Mouse (Mus musculus): ENCODE results near the gene Nme7. TPM values are rescaled to one million over a fixed set of nuclear protein-coding genes. Genes with fewer than 3 reads are reported as not detected.

Gene Nme7
- polyA plus RNA-seq, 1 experiment = 0.27 TPM

DNA sequence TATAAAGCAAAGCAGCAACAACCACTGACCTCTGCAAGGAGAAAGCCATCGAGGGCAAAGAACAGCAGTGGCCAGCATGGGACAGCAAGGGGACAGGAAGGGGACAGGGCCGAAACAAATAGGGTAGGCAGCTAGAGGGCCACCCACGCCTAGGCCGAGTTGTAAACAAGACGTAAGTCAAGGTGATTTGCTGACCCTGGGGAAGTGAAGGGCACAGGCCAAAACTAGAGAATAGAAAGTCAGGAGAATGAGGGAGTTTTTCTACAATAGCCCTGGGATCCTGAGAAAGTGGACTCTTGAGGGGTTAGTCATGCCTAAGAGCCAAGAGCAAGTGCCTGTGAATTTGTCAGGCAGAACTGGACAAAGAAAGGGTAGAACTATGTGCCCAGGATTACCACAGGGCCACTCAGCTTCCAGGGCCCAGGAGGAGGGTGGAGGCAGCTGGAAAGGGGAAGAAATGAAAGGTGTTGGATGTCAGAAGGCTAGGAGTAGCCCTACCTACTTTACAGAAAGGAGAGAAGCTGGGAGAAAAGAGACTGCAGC lies 141.8 kb downstream of the Nme7 start:
- H3K36me3 ChIP-seq (ENCODE audit: control insufficient read depth) = no peaks in the 10 kb centered on the region; the same call in 1 of the 2 replicates
- TF ChIP-seq TAL1 (IDR thresholded peaks at IDR 0.05; ENCODE audit: low read length) = no peak
- no peak for TF ChIP-seq GATA1 (IDR thresholded peaks at IDR 0.05; ENCODE audit: low read length)
- H3K4me3 ChIP-seq (replicated peaks) = no peak overlapping the region
- H3K27me3 ChIP-seq (ENCODE audit: control insufficient read depth) = no peaks in the 10 kb centered on the region
- H3K4me1 ChIP-seq (ENCODE audit: control insufficient read depth) = peaks cover 5% of the 10 kb centered on the region; the same call in 1 of the 2 replicates
- no peaks in the 10 kb centered on the region for H3K9me3 ChIP-seq (ENCODE audit: control insufficient read depth, low read length)

DNA sequence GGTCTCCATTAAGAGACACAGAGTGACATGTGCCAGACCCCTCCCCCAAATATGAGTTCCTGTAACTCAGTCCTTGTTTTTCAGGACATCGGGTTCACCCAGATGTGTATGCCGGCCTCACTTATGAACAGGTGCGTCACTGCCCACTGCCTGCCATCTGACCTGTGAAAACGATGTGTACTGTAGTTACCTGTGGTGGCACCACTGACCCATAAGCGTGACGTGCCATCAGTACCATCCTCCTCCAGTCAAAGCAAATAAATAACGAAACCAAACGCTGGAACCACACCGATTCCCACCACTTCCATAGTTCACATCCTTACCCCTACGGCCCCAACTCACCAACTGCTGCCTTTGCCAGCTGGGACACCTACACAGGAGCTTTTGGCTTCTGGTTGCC lies 142.6 kb downstream of the Nme7 start:
- no peak for TF ChIP-seq GATA1 (IDR thresholded peaks at IDR 0.05; ENCODE audit: low read length)
- TF ChIP-seq TAL1 (IDR thresholded peaks at IDR 0.05; ENCODE audit: low read length) = no peak

DNA sequence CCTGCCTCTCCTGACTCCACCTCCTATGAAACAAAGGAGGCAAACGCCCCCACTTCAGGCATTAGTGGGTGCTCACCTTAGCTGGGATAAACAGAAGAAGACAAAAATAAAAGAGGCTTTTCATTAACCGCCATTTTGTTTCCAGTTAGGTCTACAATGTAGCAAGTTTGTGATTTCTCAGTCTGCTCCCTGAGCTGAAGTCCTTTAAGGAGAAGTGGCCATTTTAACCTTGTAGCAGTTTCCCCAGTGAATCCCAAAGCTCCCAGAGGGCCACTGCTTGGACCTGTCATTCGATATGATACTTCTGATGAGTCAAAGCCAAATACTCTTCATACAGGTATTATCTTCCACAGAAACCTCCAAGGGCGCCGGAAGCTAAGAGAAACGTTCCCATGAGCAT lies 143.6 kb downstream of the Nme7 start:
- no peak for TF ChIP-seq GATA1 (IDR thresholded peaks at IDR 0.05; ENCODE audit: low read length)
- no peak for TF ChIP-seq TAL1 (IDR thresholded peaks at IDR 0.05; ENCODE audit: low read length)
- H3K36me3 ChIP-seq (ENCODE audit: control insufficient read depth) = no peaks in the 10 kb centered on the region; the same call in 1 of the 2 replicates
- no peaks in the 10 kb centered on the region for H3K9me3 ChIP-seq (ENCODE audit: control insufficient read depth, low read length)
- H3K4me3 ChIP-seq (replicated peaks) = no peak overlapping the region
- no peaks in the 10 kb centered on the region for H3K27me3 ChIP-seq (ENCODE audit: control insufficient read depth)
- H3K4me1 ChIP-seq (ENCODE audit: control insufficient read depth) = no peaks in the 10 kb centered on the region

More for the DNA sequence above, 142.6 kb downstream of the Nme7 start:
- no peaks in the 10 kb centered on the region for H3K27me3 ChIP-seq (ENCODE audit: control insufficient read depth)
- H3K36me3 ChIP-seq (ENCODE audit: control insufficient read depth) = no peaks in the 10 kb centered on the region; the same call in 1 of the 2 replicates
- no peak overlapping the region for H3K4me3 ChIP-seq (replicated peaks)
- peaks cover 2% of the 10 kb centered on the region; the same call in 1 of the 2 replicates for H3K4me1 ChIP-seq (ENCODE audit: control insufficient read depth)
- H3K9me3 ChIP-seq (ENCODE audit: control insufficient read depth, low read length) = no peaks in the 10 kb centered on the region

DNA sequence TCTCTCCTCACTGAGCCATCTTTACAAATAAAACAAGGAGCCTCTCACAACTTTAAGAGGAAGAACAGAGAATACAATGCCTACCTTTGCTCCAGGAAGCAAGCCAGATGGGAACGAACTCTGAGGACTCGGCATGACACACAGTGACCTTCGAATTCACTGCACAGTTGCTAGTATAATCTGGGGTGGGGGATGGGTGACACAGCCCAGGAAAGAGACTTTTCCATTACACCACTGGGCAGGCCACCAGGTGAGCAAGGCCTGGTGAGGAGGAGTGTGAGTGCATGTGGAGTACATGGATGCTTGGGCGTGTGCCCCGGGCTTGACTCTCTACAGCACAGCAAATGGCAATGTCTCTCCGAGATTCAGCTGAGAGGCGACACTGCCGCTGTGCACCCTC lies 145.7 kb downstream of the Nme7 start:
- no peaks in the 10 kb centered on the region for H3K9me3 ChIP-seq (ENCODE audit: control insufficient read depth, low read length)
- H3K4me3 ChIP-seq (replicated peaks) = no peak overlapping the region
- peaks cover 3% of the 10 kb centered on the region for H3K27me3 ChIP-seq (ENCODE audit: control insufficient read depth)
- H3K36me3 ChIP-seq (ENCODE audit: control insufficient read depth) = no peaks in the 10 kb centered on the region; the same call in 1 of the 2 replicates
- H3K4me1 ChIP-seq (ENCODE audit: control insufficient read depth) = no peaks in the 10 kb centered on the region
- TF ChIP-seq TAL1 (IDR thresholded peaks at IDR 0.05; ENCODE audit: low read length) (no peak), GATA1 (IDR thresholded peaks at IDR 0.05; ENCODE audit: low read length) (no peak)

DNA sequence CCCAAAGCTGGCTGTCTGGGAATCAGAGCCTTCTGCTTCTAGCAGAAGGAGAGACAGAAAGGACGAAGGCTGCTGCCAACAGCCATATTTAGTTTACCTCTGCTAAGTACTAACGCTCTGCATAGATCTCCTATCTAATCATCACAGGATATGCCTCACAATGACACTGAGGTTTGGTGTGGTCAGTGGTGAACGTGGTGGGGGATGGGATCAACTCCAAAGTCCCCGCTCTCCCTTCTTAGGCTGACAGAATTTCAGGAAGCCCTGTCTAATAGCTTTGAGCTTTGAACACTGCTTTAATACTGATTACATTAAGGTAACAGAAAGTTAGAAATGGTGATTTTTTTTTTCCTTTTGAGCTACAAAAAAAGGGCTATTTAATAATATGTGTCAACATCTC lies 146.3 kb downstream of the Nme7 start:
- no peaks in the 10 kb centered on the region for H3K9me3 ChIP-seq (ENCODE audit: control insufficient read depth, low read length)
- H3K4me1 ChIP-seq (ENCODE audit: control insufficient read depth) = no peaks in the 10 kb centered on the region
- peaks cover 9% of the 10 kb centered on the region for H3K27me3 ChIP-seq (ENCODE audit: control insufficient read depth)
- no peak for TF ChIP-seq TAL1 (IDR thresholded peaks at IDR 0.05; ENCODE audit: low read length)
- no peak for TF ChIP-seq GATA1 (IDR thresholded peaks at IDR 0.05; ENCODE audit: low read length)
- H3K36me3 ChIP-seq (ENCODE audit: control insufficient read depth) = no peaks in the 10 kb centered on the region; the same call in 1 of the 2 replicates
- no peak overlapping the region for H3K4me3 ChIP-seq (replicated peaks)

DNA sequence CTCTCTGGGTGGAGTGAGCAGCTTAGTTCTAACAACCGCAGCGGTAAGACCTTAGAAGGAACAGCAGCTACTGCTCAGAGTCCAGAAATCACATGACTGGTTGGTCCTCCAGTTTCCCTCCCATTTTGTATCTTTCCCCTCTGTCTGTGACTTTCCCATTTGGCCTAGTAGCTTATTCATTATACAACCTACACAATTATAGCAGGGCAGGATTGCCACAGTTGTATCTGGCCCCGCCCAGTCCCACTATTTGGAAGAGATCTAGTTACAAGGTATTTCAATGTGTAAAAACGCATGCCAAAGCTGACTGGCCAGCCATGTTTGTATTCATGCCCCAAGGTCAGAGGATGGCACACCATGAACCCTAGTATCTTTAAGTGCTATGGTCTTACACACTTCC lies 146.7 kb downstream of the Nme7 start:
- Histone ChIP-seq H3K36me3 (ENCODE audit: control insufficient read depth) (no peaks in the 10 kb centered on the region; the same call in 1 of the 2 replicates), H3K4me1 (ENCODE audit: control insufficient read depth) (no peaks in the 10 kb centered on the region), H3K27me3 (ENCODE audit: control insufficient read depth) (peaks cover 10% of the 10 kb centered on the region), H3K4me3 (replicated peaks) (no peak overlapping the region), H3K9me3 (ENCODE audit: control insufficient read depth, low read length) (no peaks in the 10 kb centered on the region)
- TF ChIP-seq TAL1 (IDR thresholded peaks at IDR 0.05; ENCODE audit: low read length) = no peak
- TF ChIP-seq GATA1 (IDR thresholded peaks at IDR 0.05; ENCODE audit: low read length) = no peak

DNA sequence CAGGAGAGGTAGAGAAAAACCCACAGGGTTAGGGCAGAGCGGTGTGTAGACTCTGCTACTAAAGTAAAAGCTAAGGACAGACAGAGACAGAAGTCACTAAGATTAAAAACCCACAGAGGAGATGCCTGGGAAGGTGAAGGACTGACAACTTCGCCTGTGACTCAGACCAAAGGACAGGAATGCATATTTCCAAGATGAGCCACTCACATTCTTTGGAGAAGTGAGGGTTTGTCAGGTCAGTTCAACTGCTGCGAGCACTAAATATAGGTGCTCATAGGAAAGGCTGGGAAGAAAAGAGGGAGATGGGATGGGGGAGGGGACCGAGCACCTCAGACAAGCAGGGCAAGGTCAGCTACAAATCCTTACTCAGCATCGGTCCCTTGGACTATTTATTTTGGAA lies 147.4 kb downstream of the Nme7 start:
- H3K27me3 ChIP-seq (ENCODE audit: control insufficient read depth) = peaks cover 17% of the 10 kb centered on the region
- TF ChIP-seq TAL1 (IDR thresholded peaks at IDR 0.05; ENCODE audit: low read length) (no peak), GATA1 (IDR thresholded peaks at IDR 0.05; ENCODE audit: low read length) (no peak)
- H3K4me1 ChIP-seq (ENCODE audit: control insufficient read depth) = no peaks in the 10 kb centered on the region

DNA sequence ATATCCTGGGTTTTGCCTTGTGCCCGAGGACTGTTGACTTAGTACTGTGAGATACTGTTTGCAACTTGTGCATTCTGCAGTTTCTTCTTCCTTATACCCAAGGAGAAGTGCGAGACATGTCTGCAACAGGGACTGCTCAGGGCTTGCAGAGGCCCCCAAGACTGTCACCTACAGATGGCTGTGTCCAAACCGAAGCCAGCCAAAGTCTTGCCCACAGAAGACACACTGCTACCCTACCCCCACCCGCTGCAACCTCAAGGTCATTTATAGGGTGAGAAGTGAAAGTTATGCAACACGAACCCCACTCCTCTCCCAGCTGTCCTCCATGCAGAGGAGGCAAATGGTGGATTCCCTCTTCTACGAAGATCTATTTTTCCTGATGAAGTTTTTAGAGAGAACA lies 148.7 kb downstream of the Nme7 start:
- Histone ChIP-seq H3K4me1 (ENCODE audit: control insufficient read depth) (0 out of 2 replicates have a peak, but pooled peaks cover 2% of the 10 kb centered on the region), H3K27me3 (ENCODE audit: control insufficient read depth) (peaks cover 29% of the 10 kb centered on the region), H3K36me3 (ENCODE audit: control insufficient read depth) (no peaks in the 10 kb centered on the region; the same call in 1 of the 2 replicates), H3K4me3 (replicated peaks) (no peak overlapping the region), H3K9me3 (ENCODE audit: control insufficient read depth, low read length) (no peaks in the 10 kb centered on the region)
- no peak for TF ChIP-seq GATA1 (IDR thresholded peaks at IDR 0.05; ENCODE audit: low read length)
- no peak for TF ChIP-seq TAL1 (IDR thresholded peaks at IDR 0.05; ENCODE audit: low read length)

More for the DNA sequence above, 147.4 kb downstream of the Nme7 start:
- H3K4me3 ChIP-seq (replicated peaks) = no peak overlapping the region
- no peaks in the 10 kb centered on the region; the same call in 1 of the 2 replicates for H3K36me3 ChIP-seq (ENCODE audit: control insufficient read depth)
- H3K9me3 ChIP-seq (ENCODE audit: control insufficient read depth, low read length) = no peaks in the 10 kb centered on the region

DNA sequence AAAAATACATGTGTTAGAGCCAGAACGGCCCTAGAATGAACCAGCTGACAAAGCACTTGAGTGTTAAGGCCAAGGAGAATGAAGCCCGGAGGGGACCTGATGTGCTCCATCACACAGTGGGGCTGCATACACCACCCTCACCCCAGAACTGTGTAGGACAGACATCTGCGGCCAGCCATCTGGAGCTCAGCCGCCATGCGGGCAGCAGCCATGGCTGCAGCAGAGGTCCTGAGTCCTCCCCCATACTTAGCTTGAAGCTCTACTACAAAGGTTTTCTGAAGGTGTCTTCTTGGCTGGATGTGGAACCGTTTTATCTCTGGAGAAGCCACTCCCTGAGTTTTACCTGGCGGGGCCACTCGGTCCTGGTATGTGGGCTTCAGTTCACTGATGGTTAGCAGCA lies 149.2 kb downstream of the Nme7 start:
- H3K4me1 ChIP-seq (ENCODE audit: control insufficient read depth) = peaks cover 4% of the 10 kb centered on the region
- peaks cover 35% of the 10 kb centered on the region for H3K27me3 ChIP-seq (ENCODE audit: control insufficient read depth)
- H3K4me3 ChIP-seq (replicated peaks) = no peak overlapping the region
- no peaks in the 10 kb centered on the region; the same call in 1 of the 2 replicates for H3K36me3 ChIP-seq (ENCODE audit: control insufficient read depth)
- no peaks in the 10 kb centered on the region for H3K9me3 ChIP-seq (ENCODE audit: control insufficient read depth, low read length)
- TF ChIP-seq GATA1 (IDR thresholded peaks at IDR 0.05; ENCODE audit: low read length) (no peak), TAL1 (IDR thresholded peaks at IDR 0.05; ENCODE audit: low read length) (no peak)
